Mouse (Mus musculus) hindbrain, postnatal 0 days (tissue): ENCODE measurements around the gene Golgb1. TPM values are rescaled to one million over a fixed set of nuclear protein-coding genes. Genes with fewer than 3 reads are reported as not detected.
A peak's percentile ranks its signal among the peaks of the same experiment; 100 is the strongest.

ENCODE experiments used
- ATAC-seq: fragments of 200-750 bp; cut with Nextera tagmentation; 2 replicates; pipeline ENCODE4 v1.8.0; 2017; ENCODE audit warnings: mild to moderate bottlenecking, moderate TSS enrichment, moderate library complexity
- DNase-seq: peaks from one replicate; pipeline ENCODE4 v3.0.0-alpha.2; 2015; ENCODE audit warnings: low spot score
- H3K27ac ChIP-seq: fragments of 300-500 bp; sonication (generic); 2 replicates; pipeline ENCODE4 v1.5.1; 2014; ENCODE audit warnings: mild to moderate bottlenecking
- H3K27me3 ChIP-seq: fragments of 300-500 bp; sonication (generic); 2 replicates; pipeline ENCODE4 v1.6.1; 2014; ENCODE audit warnings: low read length, mixed read lengths; ENCODE audit not compliant: insufficient read depth
- H3K36me3 ChIP-seq: fragments of 300-500 bp; sonication (generic); 2 replicates; pipeline ENCODE4 v1.6.1; 2014; ENCODE audit warnings: low read length, mixed read lengths; ENCODE audit not compliant: insufficient read depth
- H3K4me1 ChIP-seq: fragments of 300-500 bp; sonication (generic); 2 replicates; pipeline ENCODE4 v1.6.1; 2014; ENCODE audit warnings: antibody characterized with exemption, low read length, mixed read lengths; ENCODE audit not compliant: insufficient read depth
- H3K4me2 ChIP-seq: fragments of 300-500 bp; sonication (generic); 2 replicates; pipeline ENCODE4 v1.6.1; 2014; ENCODE audit warnings: low read depth, mild to moderate bottlenecking, low read length, moderate library complexity, mixed read lengths
- H3K4me3 ChIP-seq: fragments of 300-500 bp; sonication (generic); 2 replicates; pipeline ENCODE4 v1.5.1; 2014; ENCODE audit warnings: low read length
- H3K9ac ChIP-seq: fragments of 300-500 bp; sonication (generic); replicated peaks from 2 replicates; pipeline ENCODE4 v1.6.1; 2014; ENCODE audit warnings: mild to moderate bottlenecking, low read length, moderate library complexity, mixed read lengths
- H3K9me3 ChIP-seq: fragments of 300-500 bp; sonication (generic); 2 replicates; pipeline ENCODE4 v1.6.1; 2016; ENCODE audit warnings: low read length, mixed read lengths
- CTCF ChIP-seq: IDR thresholded peaks from 2 replicates; pipeline ENCODE4 v1.5.1; 2016; ENCODE audit warnings: antibody characterized with exemption, control low read depth, low read depth
- WGBS: fragments of 180-500 bp; shearing (Covaris S2); extraction: QIAGEN DNeasy Blood & Tissue Kit; methylation state at CpG from one replicate; pipeline ENCODE4 v1.1.7; 2014; 5-methylcytosine and 5-hydroxymethylcytosine counted together
- polyA plus RNA-seq: library from polyadenylated mRNA; unstranded; fragments of >200 nt; fragmentation: Nextera tagmentation; extraction: Ambion mirVana; gene quantifications from 2 replicates; pipeline ENCODE4 v1.2.1, GENCODE M21; 2015
- total RNA-seq: library from RNA; depleted of rRNA; stranded (reverse); fragments of >200 nt; gene quantifications from 2 replicates; pipeline ENCODE4 v1.2.3, GENCODE M21; 2014

Golgb1 gene
- total and polyA plus RNA-seq, 2 experiments from 2014 or later: 53.2 to 90.5 TPM

DNA sequence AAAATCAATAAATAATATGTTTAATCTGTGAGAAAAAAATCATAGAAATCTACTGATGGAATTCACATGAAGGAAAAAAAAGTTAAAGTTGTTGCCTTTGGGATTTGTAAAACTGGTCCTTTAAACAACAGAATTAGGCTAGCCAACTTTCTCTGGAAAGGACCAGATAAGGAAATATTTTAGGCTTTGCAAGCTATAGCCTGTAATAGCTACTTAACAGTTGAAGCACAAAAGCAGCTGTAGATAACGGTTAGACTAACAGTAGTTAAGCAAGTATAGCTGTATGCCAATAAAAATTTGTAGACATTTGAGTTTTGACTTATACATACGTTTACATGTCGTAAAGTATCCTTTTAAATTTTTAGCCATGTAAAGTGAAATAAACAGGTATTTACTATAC, 11.4 kb upstream of the Golgb1 start:
- Histone ChIP-seq H3K27ac (no peak overlapping the region), H3K4me3 (no peak overlapping the region), H3K27me3 (no peaks in the 10 kb centered on the region), H3K4me1 (no peaks in the 10 kb centered on the region), H3K4me2 (no peak overlapping the region), H3K36me3 (peaks cover 8% of the 10 kb centered on the region; the same call in 1 of the 2 replicates), H3K9ac (no peak overlapping the region), H3K9me3 (no peaks in the 10 kb centered on the region)
- DNase-seq (no peak), ATAC-seq (no peak)
- no peak for TF ChIP-seq CTCF
- WGBS: 98% methylated on average over 3 of the region's 3 CpGs

DNA sequence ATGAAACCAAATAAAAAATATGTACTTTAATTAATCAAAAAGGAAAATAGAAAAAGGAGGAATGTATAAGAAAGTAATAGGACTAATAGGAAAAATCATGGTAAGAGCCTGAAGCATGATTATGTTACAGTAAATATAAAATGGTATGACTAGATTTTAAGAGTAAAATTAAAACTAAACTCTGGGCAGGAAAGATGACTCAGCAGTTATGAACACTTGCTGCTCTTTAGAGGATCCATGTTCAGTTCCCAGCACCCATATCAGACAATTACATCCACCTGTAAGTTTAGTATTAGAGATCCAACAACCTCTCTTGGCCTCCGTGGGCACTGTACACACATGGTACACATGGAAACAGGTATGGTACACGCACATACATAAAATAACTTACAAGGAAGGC, 5.5 kb upstream of the Golgb1 start:
- DNase-seq: no peak
- H3K27me3 ChIP-seq: no peaks in the 10 kb centered on the region
- no peak for TF ChIP-seq CTCF
- no peak overlapping the region for H3K4me3 ChIP-seq
- ATAC-seq: no peak
- peaks cover 12% of the 10 kb centered on the region; the same call in 1 of the 2 replicates for H3K36me3 ChIP-seq
- no peak overlapping the region for H3K9ac ChIP-seq
- no peak overlapping the region for H3K4me2 ChIP-seq
- H3K27ac ChIP-seq: no peak overlapping the region
- no peaks in the 10 kb centered on the region for H3K9me3 ChIP-seq
- WGBS: 95% methylated on average over 2 of the region's 2 CpGs
- H3K4me1 ChIP-seq: no peaks in the 10 kb centered on the region

DNA sequence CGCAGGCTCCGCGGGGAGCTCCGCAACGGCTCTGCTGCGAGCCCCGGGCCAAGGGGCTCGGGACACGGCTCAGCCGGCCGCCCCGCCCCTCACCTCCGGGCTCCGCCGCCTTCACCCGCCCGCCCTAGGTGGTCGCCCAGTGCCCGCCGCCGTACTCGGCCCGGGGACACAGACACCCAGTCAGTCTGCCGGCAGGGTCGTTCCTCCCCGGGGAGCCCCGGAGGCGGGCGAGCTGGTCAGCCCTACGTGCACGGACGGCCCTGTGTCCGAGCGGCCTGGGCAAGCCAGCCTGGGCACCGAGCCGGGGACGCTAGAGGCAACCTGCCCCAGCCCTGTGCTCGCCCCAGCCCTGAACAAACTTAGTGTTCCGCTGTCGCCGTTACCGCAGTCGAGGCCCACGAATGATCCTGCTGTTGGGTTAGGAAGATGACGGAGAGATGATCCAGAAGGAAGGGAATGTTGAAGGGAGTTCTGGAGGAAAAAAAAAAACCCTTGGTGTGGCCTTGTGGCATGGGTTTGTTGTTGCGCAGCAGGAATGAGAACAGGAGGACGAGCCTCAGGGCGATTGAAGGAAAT, 424 bp downstream of the Golgb1 start:
- no peak for TF ChIP-seq CTCF
- ATAC-seq (no peak; the same call in 1 of the 2 replicates), DNase-seq (peak; percentile 48)
- H3K9me3 ChIP-seq: no peaks in the 10 kb centered on the region
- H3K36me3 ChIP-seq: peaks cover 5% of the 10 kb centered on the region; the same call in 1 of the 2 replicates
- 1% methylated on average over 46 of the region's 48 CpGs for WGBS
- peak overlapping the region; percentile 87 for H3K4me3 ChIP-seq
- no peaks in the 10 kb centered on the region for H3K27me3 ChIP-seq
- H3K4me2 ChIP-seq: peak overlapping the region; percentile 75
- peak overlapping the region; percentile 86 for H3K27ac ChIP-seq
- peak overlapping the region; percentile 88 for H3K9ac ChIP-seq
- peaks cover 6% of the 10 kb centered on the region; the same call in 1 of the 2 replicates for H3K4me1 ChIP-seq

DNA sequence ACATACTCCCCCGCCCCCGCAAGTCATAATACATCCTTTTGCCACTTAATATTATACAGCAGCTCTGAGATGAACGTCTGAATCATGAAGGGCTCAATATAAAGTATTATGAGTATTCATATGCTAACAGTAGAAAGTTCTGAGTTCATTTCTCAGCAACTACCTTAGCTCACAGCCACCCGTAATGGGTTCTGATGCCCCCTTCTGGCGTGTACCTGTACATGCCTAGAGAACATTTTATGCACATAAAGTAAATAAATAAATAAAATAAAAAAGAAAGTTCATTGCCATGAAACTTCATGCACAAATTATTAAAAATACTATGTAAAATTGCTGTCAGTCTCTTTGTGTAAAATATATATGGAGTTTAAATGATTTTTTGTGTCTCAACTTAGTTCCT, 2.4 kb downstream of the Golgb1 start:
- 74% methylated on average over 5 of the region's 5 CpGs for WGBS
- Histone ChIP-seq H3K27ac (no peak overlapping the region), H3K9ac (no peak overlapping the region), H3K4me2 (no peak overlapping the region), H3K4me1 (peaks cover 6% of the 10 kb centered on the region; the same call in 1 of the 2 replicates), H3K4me3 (no peak overlapping the region), H3K9me3 (no peaks in the 10 kb centered on the region), H3K36me3 (peaks cover 1% of the 10 kb centered on the region; the same call in 1 of the 2 replicates), H3K27me3 (no peaks in the 10 kb centered on the region)
- ATAC-seq (no peak), DNase-seq (no peak)
- 0 out of 2 replicates have a peak, but pooled peaks have one; percentile 4 for TF ChIP-seq CTCF

DNA sequence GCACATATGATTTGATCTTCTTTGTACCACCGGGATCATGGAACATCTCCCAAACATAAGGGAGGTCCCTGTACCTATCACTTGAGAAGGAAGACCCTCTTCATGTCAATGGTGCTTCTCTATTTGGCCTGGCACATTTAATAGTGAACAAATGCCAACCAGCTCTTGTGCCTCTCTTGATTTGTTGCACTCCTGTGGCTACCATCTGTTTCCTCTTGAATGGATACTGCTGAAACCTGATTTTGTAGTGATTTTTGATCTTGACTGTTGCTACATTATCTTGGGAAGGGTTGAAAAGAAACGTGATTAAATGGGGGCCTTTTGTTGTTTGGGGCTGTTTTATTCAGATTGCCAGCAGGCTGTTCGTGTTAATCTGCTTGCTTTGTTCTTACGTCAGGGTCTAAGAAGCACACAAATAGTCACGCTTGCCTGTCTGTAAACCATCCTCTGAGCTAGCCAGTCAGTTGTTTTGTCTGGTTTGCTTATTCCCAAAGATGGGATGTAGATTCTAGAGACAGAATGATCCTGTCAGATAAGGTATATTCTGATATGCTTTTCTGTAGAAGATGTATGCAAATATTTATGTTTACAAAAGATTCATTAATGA, 7.9 kb downstream of the Golgb1 start:
- H3K36me3 ChIP-seq: peaks cover 14% of the 10 kb centered on the region; the same call in 1 of the 2 replicates
- H3K4me1 ChIP-seq: no peaks in the 10 kb centered on the region
- DNase-seq (peak; percentile 31), ATAC-seq (0 out of 2 replicates have a peak, but pooled peaks have one; percentile 45)
- no peak for TF ChIP-seq CTCF
- WGBS: 24% methylated on average over 5 of the region's 5 CpGs
- no peaks in the 10 kb centered on the region for H3K9me3 ChIP-seq
- H3K27me3 ChIP-seq: no peaks in the 10 kb centered on the region
- H3K9ac ChIP-seq: no peak overlapping the region
- H3K27ac ChIP-seq: no peak overlapping the region
- H3K4me3 ChIP-seq: no peak overlapping the region
- no peak overlapping the region for H3K4me2 ChIP-seq

DNA sequence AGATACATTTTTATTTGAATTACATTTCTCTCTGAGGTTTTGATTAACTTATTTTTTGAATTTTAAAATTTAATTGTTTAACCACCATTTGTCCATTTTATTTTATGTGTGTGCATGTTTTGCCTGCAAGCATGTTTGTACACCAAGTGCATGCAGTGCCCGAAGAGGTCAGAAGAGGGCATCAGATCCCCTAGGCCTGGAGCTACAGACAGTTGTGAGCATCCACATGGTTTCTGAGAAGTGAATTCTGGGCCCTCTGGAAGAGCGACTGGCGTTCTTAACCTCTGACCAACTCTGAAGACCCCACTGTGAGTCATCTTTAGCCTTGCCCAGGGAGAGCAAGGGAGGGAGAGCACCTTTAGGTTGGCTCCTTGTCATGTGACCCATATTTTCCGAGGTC, 9.9 kb downstream of the Golgb1 start:
- TF ChIP-seq CTCF: peak; percentile 66
- ATAC-seq: no peak
- peak; percentile 52 for DNase-seq
- H3K36me3 ChIP-seq: peaks cover 29% of the 10 kb centered on the region
- WGBS: 83% methylated on average over 4 of the region's 4 CpGs
- no peaks in the 10 kb centered on the region for H3K4me1 ChIP-seq
- no peak overlapping the region for H3K9ac ChIP-seq
- no peaks in the 10 kb centered on the region for H3K27me3 ChIP-seq
- no peaks in the 10 kb centered on the region for H3K9me3 ChIP-seq
- H3K4me2 ChIP-seq: no peak overlapping the region
- no peak overlapping the region for H3K27ac ChIP-seq
- H3K4me3 ChIP-seq: no peak overlapping the region

DNA sequence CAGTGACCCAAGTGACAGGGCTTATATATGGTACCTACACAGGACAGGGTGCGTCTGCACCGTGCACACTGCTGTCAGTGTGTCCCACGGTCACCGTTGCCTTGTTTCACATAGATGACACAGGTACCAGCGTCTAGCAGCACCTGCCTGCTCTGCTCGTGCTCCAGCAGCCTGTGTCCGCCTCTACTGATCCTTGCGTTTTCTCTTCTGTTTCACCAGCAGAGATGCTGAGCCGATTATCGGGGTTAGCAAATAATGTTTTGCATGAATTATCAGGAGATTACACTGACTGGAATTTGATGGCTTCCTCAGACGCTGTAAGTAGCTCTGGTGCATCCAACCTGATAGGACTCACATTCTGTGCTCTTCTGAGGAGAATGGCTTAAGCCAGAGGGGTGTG, 11.0 kb downstream of the Golgb1 start:
- H3K36me3 ChIP-seq: peaks cover 36% of the 10 kb centered on the region
- no peaks in the 10 kb centered on the region for H3K9me3 ChIP-seq
- H3K4me3 ChIP-seq: no peak overlapping the region
- DNase-seq (no peak), ATAC-seq (no peak)
- no peak for TF ChIP-seq CTCF
- WGBS: 93% methylated on average over 11 of the region's 11 CpGs
- no peaks in the 10 kb centered on the region for H3K4me1 ChIP-seq
- H3K9ac ChIP-seq: no peak overlapping the region
- no peaks in the 10 kb centered on the region for H3K27me3 ChIP-seq
- no peak overlapping the region for H3K27ac ChIP-seq
- H3K4me2 ChIP-seq: no peak overlapping the region
